Mouse (Mus musculus) left cerebral cortex, postnatal 36 days (tissue): Measurements from ENCODE around the gene Wnt2. TPM values are rescaled to one million over a fixed set of nuclear protein-coding genes. Genes with fewer than 3 reads are reported as not detected.

ENCODE experiments used
- total RNA-seq, 2 experiments: library from RNA; stranded (reverse); gene quantifications; 2 replicates each; pipeline ENCODE4 v1.2.3; 2021

The Wnt2 gene
- total RNA-seq, 2 experiments from 2014 or later = 5.4 to 7.0 TPM

Other genes with a start within 250 kb of the Wnt2 start
- not detected for gene Asz1, start 78.5 kb upstream of the Wnt2 start, total RNA-seq
- gene Cftr, start 140.1 kb upstream of the Wnt2 start, total RNA-seq = under 1 TPM; 0.57 to 0.61 TPM